Mouse (Mus musculus): ENCODE measurements at regions not wholly inside any gene's neighbourhood (a gene's known extent, or its start where the extent isn't known, plus 50 kb on each side); places are given as distances from the start of the nearest gene placed in this dataset.

DNA sequence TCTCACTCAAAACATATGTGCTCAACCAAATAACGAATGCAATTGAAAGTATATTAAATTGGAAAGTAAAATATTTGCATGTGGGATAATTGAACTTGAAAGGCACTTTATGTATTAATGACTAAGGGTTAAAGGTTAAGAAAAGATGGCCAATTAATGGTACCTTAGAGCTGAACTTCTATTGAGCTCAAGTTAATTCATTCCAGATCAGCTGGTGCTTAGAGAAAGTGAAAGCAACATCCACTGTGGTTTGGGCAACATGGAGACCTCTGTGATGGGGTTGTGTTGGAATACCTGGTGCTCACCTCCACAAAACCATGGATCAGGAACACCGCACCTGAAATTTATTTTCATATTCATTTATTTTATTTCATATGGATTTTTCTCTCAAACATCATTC lies 612.5 kb upstream of the Intu start:
- intact Hi-C loops (cut with DNase I): no loop called here

DNA sequence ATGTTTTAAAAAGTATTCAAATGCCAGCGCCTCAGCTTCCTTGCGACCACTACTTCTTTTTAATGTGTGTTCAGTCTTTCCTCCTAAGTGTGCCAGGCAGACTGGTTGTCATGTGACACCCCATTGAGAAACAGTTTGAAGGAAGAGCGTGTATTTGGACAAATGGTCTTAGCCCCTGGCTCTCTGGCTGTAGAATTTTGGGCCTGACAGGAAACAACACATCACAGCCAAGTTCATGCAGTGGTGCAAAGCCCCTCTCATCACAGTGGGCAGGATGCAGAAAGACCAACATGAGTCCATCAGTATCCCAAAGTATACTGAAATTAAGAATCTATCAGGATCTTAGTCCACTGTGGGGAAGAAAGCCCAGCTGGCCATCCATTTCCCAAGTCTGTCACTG lies 605.6 kb upstream of the Intu start:
- intact Hi-C loops (cut with DNase I): no loop called here

DNA sequence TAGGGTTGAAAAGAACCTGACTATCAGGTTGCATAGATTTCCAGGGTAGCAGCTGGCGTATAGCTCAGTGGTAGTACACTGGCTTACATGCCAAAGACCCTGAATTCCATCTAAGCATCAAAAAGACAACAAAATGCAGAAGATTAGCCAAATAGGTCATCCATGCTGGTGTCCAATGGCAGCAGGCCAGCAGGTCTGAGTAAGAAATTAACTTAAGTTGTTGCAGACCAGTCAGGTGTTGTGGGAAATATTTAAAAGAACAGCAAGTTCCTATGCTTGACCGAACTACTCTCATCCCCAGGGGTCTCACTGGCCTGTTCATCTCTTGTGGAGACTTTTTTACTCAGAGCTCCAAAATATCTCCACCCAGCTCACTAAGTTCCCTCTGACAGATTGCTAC lies 602.7 kb upstream of the Intu start:
- intact Hi-C loops (cut with DNase I): no loop called here

DNA sequence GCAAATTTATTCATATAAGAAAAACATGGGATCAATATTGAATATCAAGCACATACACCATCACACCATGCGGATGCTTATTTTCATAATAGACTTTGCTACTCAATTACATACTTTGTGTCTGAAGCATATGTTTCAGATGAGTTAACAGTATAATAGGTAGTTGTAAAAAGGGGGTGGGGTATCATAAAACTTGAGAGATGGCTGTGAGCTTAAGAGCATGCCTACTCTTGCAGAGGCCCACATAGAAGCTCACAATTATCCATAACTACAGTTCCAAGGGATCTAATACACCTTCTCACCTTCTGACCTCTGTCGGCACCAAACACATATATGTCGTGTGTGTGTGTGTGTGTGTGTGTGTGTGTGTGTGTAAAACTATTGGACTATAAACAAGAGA lies 597.7 kb upstream of the Intu start:
- intact Hi-C loops (cut with DNase I): no loop called here

DNA sequence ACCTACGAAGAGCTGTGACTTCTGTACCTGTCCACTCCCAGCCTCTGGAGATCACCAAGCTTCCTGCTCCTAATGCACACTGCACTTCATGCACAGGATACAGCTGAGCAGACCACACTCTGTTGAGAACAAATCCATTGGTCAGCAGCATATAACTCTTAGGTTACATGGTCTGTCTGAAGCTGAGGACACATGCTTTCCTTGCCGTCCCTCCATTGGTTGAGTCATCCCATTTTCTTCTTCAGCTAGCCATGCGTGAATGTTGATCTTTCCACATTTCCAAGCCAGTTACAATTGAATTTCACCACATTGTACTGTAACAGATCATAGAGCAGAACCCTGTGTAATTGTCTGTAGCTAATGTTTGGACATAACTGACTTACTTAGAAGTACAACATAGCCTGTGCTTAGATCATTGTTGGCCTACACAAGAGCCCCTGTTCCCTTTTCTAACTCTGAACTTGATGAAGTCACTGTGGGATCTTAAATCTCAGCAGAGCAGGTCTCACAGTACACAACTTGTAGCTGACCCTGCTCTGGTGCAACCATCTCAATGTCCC lies 593.3 kb upstream of the Intu start:
- intact Hi-C loops (cut with DNase I): no loop called here

DNA sequence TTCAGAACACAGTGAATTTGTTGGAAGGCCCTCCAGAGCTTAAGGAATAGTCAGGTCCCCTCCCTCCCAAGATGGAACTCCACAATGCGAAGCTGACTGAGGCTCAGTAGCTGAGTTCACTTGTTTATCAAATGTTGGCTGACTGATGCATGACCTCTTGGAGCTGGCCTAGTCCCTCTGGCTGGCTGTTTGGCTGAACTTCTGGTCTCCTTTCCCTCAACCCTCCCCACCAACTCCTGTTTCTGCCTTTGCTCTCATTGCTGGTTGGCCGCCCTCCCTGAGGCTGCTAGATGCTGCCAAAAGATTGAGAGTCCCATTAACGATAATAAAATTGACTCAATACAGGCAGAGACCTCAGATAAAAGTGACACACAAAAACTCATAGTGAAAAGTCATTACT lies 586.5 kb upstream of the Intu start:
- intact Hi-C loops (cut with DNase I): no loop called here

DNA sequence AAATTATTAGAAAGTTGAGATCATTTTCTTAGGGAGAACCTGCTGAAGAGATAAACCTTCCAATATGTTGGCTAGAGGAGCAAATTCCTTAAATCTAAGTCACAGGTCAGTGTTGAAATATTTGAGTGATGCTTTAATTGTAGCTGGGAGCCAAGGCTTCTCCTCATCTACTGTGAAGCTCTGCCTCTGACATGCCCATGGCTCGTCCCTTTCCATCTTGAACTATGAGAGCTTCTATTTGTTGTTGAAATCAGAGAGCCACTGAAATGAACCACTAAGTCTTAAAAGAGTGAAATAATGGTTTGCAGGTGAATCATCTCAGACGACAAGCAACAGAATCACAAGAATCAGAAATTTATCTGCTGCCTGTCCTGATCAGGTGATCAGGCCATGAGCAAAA lies 579.0 kb upstream of the Intu start:
- intact Hi-C loops (cut with DNase I): no loop called here

DNA sequence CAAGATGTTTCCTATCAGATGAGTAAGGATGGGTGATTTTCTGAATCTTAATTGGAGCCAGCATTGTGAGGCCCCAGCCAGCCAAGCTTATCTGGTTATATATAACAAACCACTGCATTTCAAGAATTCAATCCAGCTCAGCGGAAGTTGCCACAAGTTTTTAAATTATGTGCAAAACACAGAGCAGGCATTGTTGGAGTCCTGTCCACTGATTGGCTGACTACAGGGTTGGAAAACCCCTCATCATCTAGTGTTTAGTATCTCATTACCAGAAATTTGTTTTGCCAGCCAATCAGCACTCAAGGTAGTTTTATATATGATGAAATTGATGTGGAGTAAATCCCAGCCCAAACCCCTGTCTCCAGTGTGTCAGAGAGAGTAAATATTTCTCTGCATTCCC lies 578.5 kb upstream of the Intu start:
- intact Hi-C loops (cut with DNase I): no loop called here

DNA sequence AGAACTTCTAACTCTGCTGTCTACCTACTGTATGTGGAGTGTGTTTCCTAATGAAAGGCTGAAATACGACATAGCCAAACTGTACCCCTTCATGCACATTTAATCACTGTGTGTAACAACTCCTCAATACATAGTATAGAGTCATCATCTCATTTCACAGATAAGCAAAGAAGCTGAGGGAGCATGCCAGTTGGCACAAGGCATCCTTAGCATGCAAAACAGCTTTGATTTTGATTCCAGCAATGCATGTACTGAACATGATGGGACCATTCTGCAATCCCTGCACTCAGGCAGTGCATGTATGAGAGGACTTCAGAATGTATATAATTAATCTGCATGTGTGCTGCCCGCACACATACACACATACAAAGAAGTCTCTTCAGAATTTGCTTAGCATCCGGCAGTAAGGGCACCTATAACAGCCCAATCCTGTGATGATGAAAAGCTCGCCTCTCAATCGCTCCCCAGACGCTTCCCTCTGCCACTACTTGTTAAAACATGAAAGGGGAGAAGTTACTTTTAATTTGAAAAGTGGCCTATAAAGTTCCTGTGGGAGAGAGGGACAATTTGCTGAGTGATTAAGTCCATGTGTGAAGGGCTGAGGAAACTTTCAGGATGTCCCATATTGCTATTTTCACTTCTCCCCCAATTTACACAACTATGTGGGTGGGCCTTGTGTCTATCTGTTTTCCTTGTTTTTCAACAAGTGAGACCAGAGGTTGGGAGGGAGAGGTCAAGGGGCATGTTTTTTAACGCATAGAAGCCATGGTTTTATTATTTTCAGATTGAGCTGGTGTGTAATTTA lies 569.0 kb upstream of the Intu start:
- intact Hi-C loops (cut with DNase I): no loop called here

DNA sequence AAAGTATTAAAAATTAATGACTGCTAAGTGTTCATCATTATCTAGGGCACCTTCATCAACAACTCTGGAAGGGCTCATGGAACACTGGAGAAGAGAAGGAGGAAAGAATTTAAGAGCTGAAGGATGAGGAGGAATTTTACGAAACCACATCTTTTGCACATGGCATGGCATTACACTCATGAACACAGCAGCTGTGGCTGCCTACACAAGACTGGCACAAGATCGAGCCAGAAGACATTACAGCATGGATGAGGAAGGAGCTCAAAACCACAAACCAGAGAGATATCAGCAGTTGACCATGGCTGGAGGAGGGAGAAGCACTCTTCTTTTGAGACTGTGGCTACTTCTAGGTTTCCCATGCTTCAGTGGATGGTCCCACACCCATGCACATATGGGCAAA lies 565.7 kb upstream of the Intu start:
- intact Hi-C loops (cut with DNase I): no loop called here

DNA sequence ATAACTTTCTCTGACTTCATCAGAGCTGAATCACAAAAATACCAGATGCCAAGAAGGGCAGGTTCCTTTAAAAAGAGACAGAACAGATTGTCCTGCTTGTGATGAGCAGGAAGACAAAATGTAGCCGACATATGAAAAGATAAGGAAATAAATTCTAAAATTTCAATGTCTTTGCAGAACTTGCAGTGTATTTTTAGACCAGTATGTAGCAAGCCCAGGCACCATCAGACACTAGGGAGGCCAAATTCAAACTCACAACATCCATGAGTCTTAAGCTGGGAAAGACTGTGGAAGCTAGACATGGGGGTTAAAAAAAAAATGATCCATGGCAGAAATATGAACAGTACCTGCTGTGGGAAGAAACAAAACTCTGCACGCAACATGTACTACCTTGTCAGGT lies 564.7 kb upstream of the Intu start:
- intact Hi-C loops (cut with DNase I): no loop called here

DNA sequence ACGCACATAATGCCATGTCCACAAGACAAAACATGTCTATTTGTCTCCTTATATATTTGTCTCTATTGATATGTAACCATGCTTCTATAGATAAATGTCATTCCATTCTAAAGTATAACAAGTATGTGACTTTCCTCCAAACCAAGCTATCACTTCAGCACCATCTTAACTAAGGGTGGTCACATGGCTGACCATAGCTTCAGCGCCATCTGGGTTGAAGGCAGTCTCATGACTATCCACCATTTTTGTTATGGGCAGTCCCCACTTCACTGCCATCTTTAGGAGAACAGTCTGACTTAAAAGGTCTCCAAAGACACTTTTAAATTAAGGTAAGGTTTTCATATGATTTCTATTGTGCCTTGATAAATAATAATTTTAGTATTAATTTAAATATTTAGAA lies 554.1 kb upstream of the Intu start:
- intact Hi-C loops (cut with DNase I): no loop called here

DNA sequence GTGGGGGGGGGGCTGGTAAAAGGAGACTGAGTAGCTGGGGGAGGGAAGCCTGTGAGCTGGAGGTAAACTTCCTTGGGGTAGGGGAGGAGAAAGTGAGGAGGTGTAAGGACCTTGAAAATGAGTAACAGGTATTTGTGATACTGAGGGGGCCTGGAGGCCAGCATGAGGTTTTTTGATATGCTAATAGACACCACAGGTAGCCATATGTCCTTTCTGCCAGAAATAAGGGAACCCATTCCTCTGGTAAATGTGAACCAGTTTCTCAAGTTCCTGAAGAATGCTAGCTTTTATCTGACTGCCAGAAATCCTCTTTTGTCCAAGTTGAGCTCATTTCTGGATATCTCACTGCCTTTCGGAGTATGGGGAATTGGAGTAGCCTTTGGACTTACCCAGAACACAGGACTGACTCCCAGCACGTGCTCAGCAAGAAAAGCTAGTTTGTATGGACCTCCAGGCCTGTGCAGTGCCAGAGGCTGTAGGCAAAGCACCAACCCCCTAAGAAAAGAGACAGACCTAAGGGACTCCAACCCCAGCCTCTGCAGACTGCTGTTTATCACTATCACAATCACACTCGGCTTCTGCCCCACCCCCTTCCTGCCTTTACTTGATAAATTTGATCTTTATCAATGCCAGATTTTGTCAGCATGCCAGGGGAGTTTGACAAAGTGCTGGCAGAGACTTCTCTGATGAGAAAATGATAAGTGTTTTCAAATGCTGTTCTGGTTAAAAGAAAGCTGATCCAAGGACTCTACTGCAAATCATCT lies 552.0 kb upstream of the Intu start:
- intact Hi-C loops (cut with DNase I): no loop called here

DNA sequence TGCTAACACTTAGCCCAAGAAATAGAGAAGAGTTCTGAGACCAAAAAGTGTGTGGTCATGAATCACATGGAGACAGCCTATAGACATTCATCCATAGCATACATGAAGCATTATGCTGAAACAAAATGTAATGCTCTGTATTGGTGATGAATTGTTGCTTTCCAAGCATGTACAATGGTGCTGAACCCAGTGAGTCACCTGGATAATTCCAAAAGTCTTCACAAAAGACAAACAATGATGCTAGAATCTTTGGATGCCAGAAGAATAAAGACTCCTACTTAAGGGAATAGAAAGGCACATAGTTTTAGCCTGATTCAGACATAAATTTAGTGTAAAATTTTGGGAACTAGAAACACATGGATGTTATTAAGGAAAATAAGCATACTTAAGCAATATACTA lies 548.4 kb upstream of the Intu start:
- intact Hi-C loops (cut with DNase I): no loop called here

DNA sequence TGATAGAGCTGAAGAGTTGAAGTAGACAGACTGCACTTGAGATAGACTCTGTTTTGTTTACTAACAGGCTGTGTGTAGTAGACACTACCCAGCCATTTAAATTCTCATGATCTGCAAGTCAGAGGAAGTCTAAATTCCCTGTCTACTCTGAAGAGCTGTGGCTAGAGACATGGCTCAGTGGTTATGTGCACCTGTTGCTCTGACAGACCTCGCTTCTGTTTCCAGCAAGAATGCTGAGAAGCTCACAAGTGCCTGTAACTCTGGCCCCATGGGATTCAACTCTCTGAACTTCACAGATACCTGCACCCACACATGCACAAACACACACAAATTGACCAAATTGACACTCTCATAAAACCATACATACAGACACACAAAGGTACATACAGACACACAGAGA lies 543.4 kb upstream of the Intu start:
- intact Hi-C loops (cut with DNase I): no loop called here

DNA sequence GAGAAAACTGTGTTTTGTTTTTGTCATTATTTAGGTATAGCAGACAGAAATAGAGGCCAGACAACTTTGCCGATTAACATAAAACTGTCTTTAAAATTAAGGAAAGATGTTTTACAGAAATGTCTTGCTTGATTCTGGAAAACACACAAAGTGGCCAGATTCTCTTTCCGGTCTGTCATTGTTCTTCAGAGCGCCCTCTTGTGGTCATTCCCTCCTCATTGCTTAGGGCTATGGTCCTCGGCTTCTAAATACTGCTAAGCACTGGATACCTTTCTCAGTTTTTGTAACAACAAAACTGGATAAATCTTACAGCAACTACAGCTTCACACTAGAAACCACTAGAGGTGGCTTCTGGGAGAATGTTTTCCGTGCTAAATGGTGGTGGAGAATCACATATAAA lies 532.5 kb upstream of the Intu start:
- intact Hi-C loops (cut with DNase I): loop anchor here (2.0 to 5.0 kb wide), 2 partner anchors 394 to 1116 kb away; no protein-coding TSS in a partner anchor

DNA sequence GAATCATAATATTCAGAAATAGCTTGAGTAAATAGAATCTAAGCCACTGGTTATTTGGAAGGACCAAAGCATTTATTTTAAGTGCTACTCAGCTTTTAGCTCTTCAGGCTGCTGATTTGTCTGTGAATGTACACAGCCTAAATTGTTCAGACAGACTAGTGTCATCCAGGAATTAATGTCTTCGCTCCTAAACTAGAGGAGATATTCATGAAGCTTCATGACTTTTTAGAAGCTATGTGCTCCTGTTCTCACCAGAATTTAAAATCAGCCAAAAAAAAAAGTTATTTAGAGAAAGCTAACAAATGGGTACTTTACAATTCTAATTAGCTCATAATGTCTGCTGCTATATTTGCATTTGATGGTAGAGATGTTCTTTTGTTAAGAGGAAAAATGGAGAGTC lies 531.2 kb upstream of the Intu start:
- intact Hi-C loops (cut with DNase I): loop anchor here (2.0 to 5.0 kb wide), 2 partner anchors 392 to 1117 kb away; no protein-coding TSS in a partner anchor

DNA sequence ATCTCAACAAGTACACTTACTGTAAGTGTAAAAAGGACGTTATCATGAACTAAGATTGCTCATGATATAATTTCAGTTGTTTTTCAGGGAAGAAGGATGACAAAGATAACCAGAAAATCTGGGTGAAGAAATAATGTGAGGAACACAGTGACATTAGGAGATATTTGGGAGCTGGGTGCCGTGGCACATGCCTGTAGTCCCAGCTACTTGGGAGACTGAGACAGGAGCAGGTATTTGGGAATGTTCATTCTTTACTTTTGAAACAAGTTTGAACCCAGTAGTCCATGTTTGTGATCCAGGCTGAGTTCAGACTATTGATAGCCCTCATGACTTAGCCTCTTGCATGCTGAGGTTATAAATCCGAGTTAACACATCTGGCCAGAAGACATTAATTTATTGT lies 528.2 kb upstream of the Intu start:
- intact Hi-C loops (cut with DNase I): no loop called here

DNA sequence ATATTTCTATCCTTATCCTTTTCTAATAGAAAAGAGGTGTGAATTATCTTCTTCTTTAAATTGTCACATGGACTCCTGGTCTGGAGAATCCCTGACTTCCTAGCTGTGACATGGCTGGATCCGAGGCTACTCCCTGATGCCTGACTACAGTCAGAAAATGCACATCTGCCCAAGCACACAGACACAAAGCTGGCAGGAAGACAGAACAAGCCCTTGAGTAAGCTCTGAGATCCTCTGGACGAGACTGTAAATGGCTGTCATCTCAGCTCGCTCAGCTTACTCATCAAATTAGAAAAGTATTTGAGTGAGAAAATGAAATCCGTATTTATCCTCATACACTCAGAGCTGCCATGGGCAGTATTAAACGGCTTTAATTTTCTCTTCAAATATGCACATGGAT lies 521.0 kb upstream of the Intu start:
- intact Hi-C loops (cut with DNase I): no loop called here

DNA sequence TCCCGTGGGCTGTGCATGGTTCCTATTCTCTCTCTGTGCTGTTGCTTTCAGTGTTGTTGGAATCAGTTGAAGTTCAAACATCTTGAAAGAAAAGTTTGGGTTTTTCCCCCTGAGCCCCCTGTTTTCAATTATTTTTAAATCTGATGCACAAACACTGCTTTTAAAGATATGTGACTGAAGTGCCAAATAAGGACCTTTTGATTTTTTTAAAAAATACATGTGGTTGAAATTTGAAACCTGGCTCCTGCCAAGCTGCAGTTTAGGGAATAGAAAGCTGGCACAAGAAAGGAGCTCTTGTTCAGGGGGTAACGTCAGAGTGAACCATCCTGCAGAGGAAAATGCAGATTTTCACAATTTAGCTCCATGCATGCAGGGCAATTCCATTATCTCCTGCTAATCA lies 509.4 kb upstream of the Intu start:
- intact Hi-C loops (cut with DNase I): no loop called here

DNA sequence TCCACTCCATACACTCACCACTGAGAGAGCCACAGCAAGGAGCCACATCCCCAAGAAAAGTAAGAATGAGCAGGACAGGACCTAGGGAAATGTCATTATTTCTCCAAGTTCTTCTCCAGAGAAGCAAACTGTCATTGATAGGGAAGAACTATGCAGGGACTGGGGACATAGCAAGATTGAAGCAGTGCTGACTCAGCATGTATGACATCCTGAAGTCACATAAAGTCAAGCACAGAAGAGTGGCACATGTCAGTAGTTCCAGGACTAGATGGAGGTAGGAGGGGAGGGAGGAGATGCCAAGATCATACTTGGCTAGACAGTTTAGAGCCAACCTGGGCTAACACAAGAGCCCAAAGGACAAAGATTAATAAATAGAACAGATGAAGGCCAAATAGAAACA lies 503.4 kb upstream of the Intu start:
- intact Hi-C loops (cut with DNase I): no loop called here

DNA sequence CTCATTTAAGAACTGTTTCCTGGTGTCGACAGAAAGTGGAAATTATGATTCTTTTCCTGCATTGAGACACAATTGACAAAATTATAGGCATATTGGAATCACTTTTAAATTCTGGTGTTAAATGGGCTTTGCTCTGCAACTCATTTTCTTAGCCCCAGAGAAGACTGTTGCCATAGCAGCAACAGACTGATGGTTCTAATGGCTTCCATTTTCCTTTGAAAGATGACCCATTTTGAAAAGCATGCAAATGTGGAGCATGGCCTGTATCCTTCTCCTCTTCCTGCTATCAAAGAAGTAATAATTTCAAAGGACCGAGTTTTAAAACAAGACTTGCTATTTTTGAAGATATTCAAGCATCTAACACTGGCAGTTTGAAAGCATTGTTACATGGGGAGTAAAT lies 494.9 kb upstream of the Intu start:
- intact Hi-C loops (cut with DNase I): no loop called here

DNA sequence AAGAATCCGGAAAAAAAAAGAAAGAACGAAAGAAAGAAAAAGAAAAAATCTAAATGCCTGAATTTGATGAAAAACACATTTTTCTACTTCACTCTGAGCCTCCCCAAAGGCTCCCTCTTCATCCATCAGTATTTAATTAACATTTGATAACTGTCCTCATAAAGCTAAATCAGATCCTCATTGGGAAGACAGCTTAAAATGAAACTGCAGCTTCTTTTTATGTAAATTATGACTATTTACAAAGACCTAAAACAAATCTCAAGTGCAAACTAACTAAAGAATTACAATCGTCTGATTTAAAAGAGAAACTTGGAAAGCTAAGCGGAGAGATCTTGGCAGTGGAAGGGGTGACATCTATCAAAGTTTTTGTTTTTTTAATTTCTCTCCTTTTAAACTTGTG lies 481.4 kb upstream of the Intu start:
- intact Hi-C loops (cut with DNase I): no loop called here
